Mouse (Mus musculus) thymus, adult 2 months (tissue): ENCODE measurements around the gene Cacna1d.

Experiments
- CTCF ChIP-seq: fragments of 200-500 bp; IDR thresholded peaks from 2 replicates; pipeline ENCODE4 v1.5.1; 2012; ENCODE audit warnings: mild to moderate bottlenecking, control low read depth, low read length, moderate library complexity, borderline replicate concordance; ENCODE audit not compliant: control insufficient read depth, poor library complexity, insufficient read depth; ENCODE audit errors: extremely low read depth
- POLR2A ChIP-seq: fragments of 200-500 bp; IDR thresholded peaks from 2 replicates; pipeline ENCODE4 v1.6.1; 2012; ENCODE audit warnings: mild to moderate bottlenecking, low read length, control low read depth, moderate library complexity; ENCODE audit not compliant: control insufficient read depth, poor library complexity, insufficient read depth; ENCODE audit errors: extremely low read depth

DNA sequence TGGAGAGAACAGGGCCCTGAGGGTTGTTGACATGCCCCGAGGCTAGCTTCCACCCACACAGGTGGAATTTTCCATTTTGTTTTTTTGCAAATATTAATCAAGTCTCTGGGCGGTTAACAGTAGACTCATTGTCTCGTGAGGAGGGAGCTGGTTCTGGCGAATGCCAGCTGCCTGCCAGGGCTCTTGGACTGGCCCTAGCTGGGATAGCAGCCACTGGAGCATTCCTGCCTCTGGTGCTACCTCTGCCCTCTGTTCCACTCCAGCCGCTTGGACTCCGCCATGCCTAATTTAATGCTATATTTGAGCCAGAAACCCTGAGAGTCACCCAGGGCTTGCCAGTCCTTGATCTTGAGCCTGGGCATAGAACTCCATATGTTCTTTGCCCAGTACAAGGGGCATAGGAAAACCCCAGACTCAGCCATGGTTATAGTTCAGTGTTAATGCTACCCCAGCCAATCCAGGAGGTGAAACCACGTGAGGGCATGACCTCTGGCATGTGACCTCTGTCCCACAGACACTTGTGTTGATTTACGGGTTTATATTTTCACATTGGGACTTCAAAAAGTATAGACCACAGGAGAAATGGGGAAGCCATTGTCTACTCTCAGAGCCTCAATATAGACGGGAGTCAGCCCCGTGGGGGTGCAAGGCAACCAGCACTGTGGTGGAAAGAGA, 479.2 kb downstream of the Cacna1d start:
- TF ChIP-seq CTCF: no peak
- no peak for TF ChIP-seq POLR2A
